Comparison of ENCODE assay signal across 28 mouse cellular contexts in genomic region chr6:128464996-128465395, GRCm38 (mm10).
"Had no signal": no experiment of that assay in that cellular context is flagged by ENCODE, and none has a peak within 500 bp of the region (broad histone marks: within the 10 kb centered on the region; RNA-seq: fewer than 3 reads in every experiment).

No protein-coding gene starts in this region.

- H3K27ac ChIP-seq: limb, embryonic 10.5 days; limb, embryonic 12.5 days; limb, embryonic 13.5 days; limb, embryonic 15.5 days; liver, embryonic 12.5 days; liver, embryonic 13.5 days; liver, embryonic 14.5 days; liver, embryonic 15.5 days; lung, embryonic 15.5 days; macrophage; midbrain, embryonic 10.5 days; midbrain, embryonic 12.5 days; midbrain, embryonic 13.5 days; midbrain, embryonic 15.5 days; neural tube, embryonic 12.5 days had no signal

- H3K9ac ChIP-seq: limb, embryonic 12.5 days; limb, embryonic 13.5 days; limb, embryonic 15.5 days; liver, embryonic 12.5 days; liver, embryonic 13.5 days; liver, embryonic 14.5 days; liver, embryonic 15.5 days; liver, postnatal 0 days; lung, embryonic 14.5 days; lung, embryonic 15.5 days; midbrain, embryonic 12.5 days; midbrain, embryonic 13.5 days; midbrain, embryonic 15.5 days; neural tube, embryonic 12.5 days had no signal

- DNase-seq: left cerebral cortex, postnatal 4 days; liver; liver, embryonic 13.5 days; liver, postnatal 0 days; lung, adult 18-20 months; lung, adult 2 months; lung, embryonic 14.5 days; lung, postnatal 10 days; lung, postnatal 14 days; lung, postnatal 36 days; lung, postnatal 4 days; midbrain, embryonic 14.5 days had no signal

- H3K27me3 ChIP-seq: limb, embryonic 12.5 days; limb, embryonic 13.5 days; limb, embryonic 15.5 days; liver, embryonic 12.5 days; liver, embryonic 13.5 days; liver, embryonic 15.5 days; lung, embryonic 15.5 days; midbrain, embryonic 12.5 days; midbrain, embryonic 13.5 days; midbrain, embryonic 15.5 days; neural tube, embryonic 12.5 days had no signal

- H3K4me1 ChIP-seq: limb, embryonic 10.5 days; limb, embryonic 12.5 days; limb, embryonic 15.5 days; lung, embryonic 15.5 days; midbrain, embryonic 13.5 days; midbrain, embryonic 15.5 days; neural tube, embryonic 12.5 days had no signal

- H3K9me3 ChIP-seq: limb, embryonic 10.5 days; limb, embryonic 12.5 days; limb, embryonic 13.5 days; limb, embryonic 15.5 days; liver, embryonic 12.5 days; liver, embryonic 13.5 days; liver, embryonic 15.5 days; lung, embryonic 15.5 days; midbrain, embryonic 10.5 days; midbrain, embryonic 12.5 days; midbrain, embryonic 13.5 days; midbrain, embryonic 15.5 days; neural tube, embryonic 12.5 days had no signal

- H3K36me3 ChIP-seq: limb, embryonic 10.5 days; limb, embryonic 12.5 days; limb, embryonic 13.5 days; limb, embryonic 15.5 days; liver, embryonic 12.5 days; liver, embryonic 13.5 days; liver, embryonic 15.5 days; lung, embryonic 15.5 days; midbrain, embryonic 10.5 days; midbrain, embryonic 12.5 days; midbrain, embryonic 13.5 days; midbrain, embryonic 15.5 days; neural tube, embryonic 12.5 days had no signal

- H3K4me3 ChIP-seq: limb, embryonic 10.5 days; limb, embryonic 12.5 days; limb, embryonic 13.5 days; limb, embryonic 15.5 days; liver, embryonic 12.5 days; liver, embryonic 13.5 days; liver, embryonic 15.5 days; lung, embryonic 15.5 days; megakaryocyte, embryonic 14.5 days; midbrain, embryonic 10.5 days; midbrain, embryonic 12.5 days; midbrain, embryonic 13.5 days; midbrain, embryonic 15.5 days; myocyte; neural tube, embryonic 12.5 days had no signal
